Mouse (Mus musculus) neural tube, embryonic 11.5 days (tissue): Measurements from ENCODE around the gene Atg2a. TPM values are rescaled to one million over a fixed set of nuclear protein-coding genes. Genes with fewer than 3 reads are reported as not detected.

Source experiments
- ATAC-seq: fragments of 200-750 bp; cut with Nextera tagmentation; 2 replicates; pipeline ENCODE4 v1.8.0; 2017; ENCODE audit warnings: moderate number of reproducible peaks, mild to moderate bottlenecking, moderate TSS enrichment, moderate library complexity; ENCODE audit not compliant: insufficient read depth, low FRiP score, low TSS enrichment
- DNase-seq: peaks from one replicate; pipeline ENCODE4 v3.0.0-alpha.2; 2015; ENCODE audit warnings: low spot score
- H3K27ac ChIP-seq: fragments of 300-500 bp; sonication (generic); 2 replicates; pipeline ENCODE4 v1.5.1; 2014; ENCODE audit warnings: low read depth, mild to moderate bottlenecking, low read length
- H3K27me3 ChIP-seq: fragments of 300-500 bp; sonication (generic); 2 replicates; pipeline ENCODE4 v1.6.1; 2014; ENCODE audit warnings: mild to moderate bottlenecking, low read length, mixed read lengths; ENCODE audit not compliant: control insufficient read depth, insufficient read depth
- H3K36me3 ChIP-seq: fragments of 300-500 bp; sonication (generic); 2 replicates; pipeline ENCODE4 v1.6.1; 2014; ENCODE audit warnings: mild to moderate bottlenecking, low read length, moderate library complexity, mixed read lengths; ENCODE audit not compliant: control insufficient read depth, insufficient read depth
- H3K4me1 ChIP-seq: fragments of 300-500 bp; sonication (generic); 2 replicates; pipeline ENCODE4 v1.6.1; 2014; ENCODE audit warnings: low read length, mixed read lengths; ENCODE audit not compliant: control insufficient read depth, insufficient read depth
- H3K4me2 ChIP-seq: fragments of 300-500 bp; sonication (generic); 2 replicates; pipeline ENCODE4 v1.6.1; 2014; ENCODE audit warnings: low read depth, mild to moderate bottlenecking, moderate library complexity
- H3K4me3 ChIP-seq: fragments of 300-500 bp; sonication (generic); 2 replicates; pipeline ENCODE4 v1.5.1; 2014; ENCODE audit warnings: low read depth, low read length
- H3K9ac ChIP-seq: fragments of 300-500 bp; sonication (generic); 2 replicates; pipeline ENCODE4 v1.6.1; 2014; ENCODE audit warnings: mild to moderate bottlenecking, low read length
- H3K9me3 ChIP-seq: fragments of 300-500 bp; sonication (generic); 2 replicates; pipeline ENCODE4 v1.6.1; 2016; ENCODE audit warnings: low read length; ENCODE audit not compliant: control insufficient read depth
- WGBS: fragments of 180-500 bp; shearing (Covaris S2); extraction: QIAGEN DNeasy Blood & Tissue Kit; methylation state at CpG from one replicate; pipeline ENCODE4 v1.1.7; 2014; 5-methylcytosine and 5-hydroxymethylcytosine counted together
- polyA plus RNA-seq: library from polyadenylated mRNA; unstranded; fragments of >200 nt; fragmentation: Nextera tagmentation; extraction: Ambion mirVana; gene quantifications from 2 replicates; pipeline ENCODE4 v1.2.1, GENCODE M21; 2014

Atg2a gene
- polyA plus RNA-seq, 1 experiment from 2014 or later: 13.3 TPM

DNA sequence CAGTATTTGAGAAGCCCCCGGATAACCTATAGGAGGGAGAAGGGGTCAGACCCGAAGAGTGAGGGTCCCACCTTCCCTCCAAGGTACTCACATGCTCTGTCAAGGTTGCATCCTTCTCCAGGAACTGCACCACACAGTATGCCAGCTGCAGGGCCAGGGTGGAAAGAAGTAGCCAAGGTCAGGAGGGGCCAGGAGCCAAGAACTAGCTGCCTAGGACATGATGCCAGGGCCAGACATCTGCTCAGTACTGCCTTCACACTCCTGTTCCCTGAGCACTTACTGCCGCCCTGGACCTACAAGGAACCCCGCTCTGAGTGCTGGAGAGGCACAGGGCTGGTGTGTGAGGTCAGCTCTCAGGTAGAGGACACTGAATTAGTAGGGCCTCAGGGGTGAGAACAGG is 11.1 kb upstream of the Atg2a start:
- DNase-seq (no peak), ATAC-seq (no peak)
- Histone ChIP-seq H3K4me1 (peaks cover 8% of the 10 kb centered on the region), H3K36me3 (peaks cover 10% of the 10 kb centered on the region), H3K27me3 (no peaks in the 10 kb centered on the region), H3K27ac (no peak overlapping the region), H3K4me3 (no peak overlapping the region), H3K4me2 (no peak overlapping the region), H3K9ac (no peak overlapping the region), H3K9me3 (no peaks in the 10 kb centered on the region)
- 86% methylated on average over 4 of the region's 4 CpGs for WGBS

- H3K27ac ChIP-seq: no peak overlapping the region
- ATAC-seq: no peak
- no peaks in the 10 kb centered on the region for H3K9me3 ChIP-seq
- no peak overlapping the region for H3K9ac ChIP-seq
- no peak for DNase-seq
- WGBS: 90% methylated on average over 2 of the region's 2 CpGs
- H3K4me1 ChIP-seq: peaks cover 8% of the 10 kb centered on the region
- H3K4me3 ChIP-seq: no peak overlapping the region
- no peaks in the 10 kb centered on the region for H3K27me3 ChIP-seq
- H3K36me3 ChIP-seq: peaks cover 10% of the 10 kb centered on the region
- no peak overlapping the region for H3K4me2 ChIP-seq
Observed at GRCm38 (mm10) chr19:6231036-6231435, 10.4 kb upstream of the Atg2a start.

- ATAC-seq (no peak), DNase-seq (no peak)
- Histone ChIP-seq H3K36me3 (peaks cover 7% of the 10 kb centered on the region), H3K27ac (no peak overlapping the region), H3K4me1 (peaks cover 8% of the 10 kb centered on the region), H3K4me3 (no peak overlapping the region), H3K27me3 (no peaks in the 10 kb centered on the region), H3K4me2 (no peak overlapping the region), H3K9me3 (no peaks in the 10 kb centered on the region), H3K9ac (no peak overlapping the region)
- 94% methylated on average over 16 of the region's 16 CpGs for WGBS
Observed at GRCm38 (mm10) chr19:6233647-6234046, 7.8 kb upstream of the Atg2a start.

DNA sequence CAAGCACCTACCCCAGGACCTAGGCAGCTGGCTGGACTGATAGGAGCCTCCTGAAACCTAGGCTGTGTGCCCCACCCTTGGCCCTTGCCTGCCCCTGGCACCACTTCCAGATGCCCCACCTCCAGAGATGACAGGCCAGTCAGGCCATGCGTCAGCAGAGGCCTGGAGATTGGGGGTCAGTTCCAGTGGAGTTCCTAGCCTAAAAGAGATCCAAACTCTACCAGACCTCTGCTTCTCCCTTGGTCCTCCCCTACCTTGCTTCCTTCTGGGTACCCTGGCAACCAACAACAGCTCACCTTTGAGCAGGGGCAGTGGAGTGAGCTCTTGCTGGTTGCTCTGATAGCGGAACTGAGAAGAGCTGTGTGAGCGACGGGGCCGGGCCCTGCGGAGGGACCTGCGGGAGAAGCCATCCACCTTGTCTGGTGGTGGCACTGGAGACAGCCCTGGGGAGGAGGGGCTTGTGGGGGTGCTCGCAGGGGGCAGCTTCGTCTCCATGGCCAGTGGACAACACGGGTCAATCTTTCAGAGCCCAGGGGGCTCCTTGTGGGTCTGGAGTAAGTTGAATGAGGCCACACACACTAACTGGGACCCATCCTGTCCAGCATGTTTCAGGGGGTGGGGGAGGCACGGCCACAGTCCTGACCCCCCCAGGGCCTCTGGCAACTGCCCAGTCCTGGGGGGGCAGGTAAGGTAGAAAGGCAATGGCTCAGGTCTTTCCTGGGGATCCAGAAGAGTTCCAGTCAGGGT is 7.0 kb upstream of the Atg2a start:
- Histone ChIP-seq H3K27ac (no peak overlapping the region), H3K27me3 (no peaks in the 10 kb centered on the region), H3K36me3 (0 out of 2 replicates have a peak, but pooled peaks cover 4% of the 10 kb centered on the region), H3K9ac (peak overlapping the region; percentile 85; the same call in 1 of the 2 replicates), H3K4me3 (peak overlapping the region; percentile 79), H3K9me3 (no peaks in the 10 kb centered on the region), H3K4me2 (peak overlapping the region; percentile 53), H3K4me1 (peaks cover 8% of the 10 kb centered on the region)
- ATAC-seq (no peak), DNase-seq (no peak)
- WGBS: 72% methylated on average over 11 of the region's 11 CpGs

DNA sequence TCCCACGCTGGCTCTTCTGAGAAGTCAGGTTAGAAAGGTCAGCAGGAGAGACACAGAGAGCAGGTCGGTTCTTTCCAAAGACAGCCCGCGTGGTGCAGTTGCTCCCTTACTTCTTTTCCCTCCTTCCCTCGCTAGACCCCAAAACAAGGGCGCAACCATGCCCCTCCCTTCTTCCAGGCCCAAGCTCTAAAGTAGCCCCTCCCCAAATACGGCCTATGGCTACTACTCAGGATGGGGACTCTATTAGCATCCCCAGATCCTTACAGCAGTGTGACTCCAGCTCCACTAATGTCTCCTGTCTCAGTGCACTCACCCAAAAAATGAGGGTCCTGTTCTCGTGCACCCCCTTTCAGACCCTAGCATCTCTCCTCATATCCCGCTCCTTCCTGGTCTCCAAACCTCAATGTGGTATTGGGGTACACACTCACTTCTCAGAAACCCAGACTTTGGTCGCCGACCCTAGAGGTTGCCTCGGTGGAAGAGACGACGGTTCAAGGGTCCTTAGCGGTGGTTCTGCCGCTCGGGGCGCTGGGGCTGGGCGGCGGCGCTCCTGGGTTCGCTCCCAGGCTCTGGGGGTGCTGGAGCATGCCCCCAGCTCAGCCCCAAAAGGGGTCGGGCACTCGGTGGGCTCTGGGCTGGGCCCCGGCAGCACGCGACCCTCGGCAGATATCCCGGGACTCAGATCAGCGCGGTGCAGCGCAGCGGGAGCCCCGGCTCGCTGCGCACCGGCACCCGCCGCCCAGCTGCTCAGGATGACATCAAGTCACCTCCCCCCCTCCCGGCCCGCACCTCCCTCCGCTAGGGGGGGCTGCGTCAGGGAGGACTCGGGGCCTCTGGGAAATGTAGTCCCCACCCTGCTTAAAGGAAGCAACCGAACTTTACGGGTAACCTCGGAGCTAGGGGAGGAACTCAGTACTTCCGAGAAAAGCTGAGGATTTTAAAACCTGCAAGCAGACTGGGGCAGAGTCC is 6.1 kb upstream of the Atg2a start, which contains the start of gene Ppp2r5b:
Gene Ppp2r5b (minus strand): TSS at position 789 of the 969 bp plus-strand sequence.
- no peaks in the 10 kb centered on the region for H3K9me3 ChIP-seq
- no peaks in the 10 kb centered on the region for H3K27me3 ChIP-seq
- 0 out of 2 replicates have a peak, but pooled peaks cover 2% of the 10 kb centered on the region for H3K36me3 ChIP-seq
- H3K4me3 ChIP-seq: peak within 1 kb of the TSS; percentile 79
- H3K9ac ChIP-seq: peak within 1 kb of the TSS; percentile 85
- H3K4me1 ChIP-seq: peaks cover 8% of the 10 kb centered on the region
- H3K27ac ChIP-seq: 0 out of 2 replicates have a peak within 1 kb of the TSS, but pooled peaks have one; percentile 30
- ATAC-seq (peak; percentile 92), DNase-seq (peak; percentile 95)
- peak within 1 kb of the TSS; percentile 53 for H3K4me2 ChIP-seq
- WGBS: 2% methylated on average over 48 of the region's 48 CpGs

DNA sequence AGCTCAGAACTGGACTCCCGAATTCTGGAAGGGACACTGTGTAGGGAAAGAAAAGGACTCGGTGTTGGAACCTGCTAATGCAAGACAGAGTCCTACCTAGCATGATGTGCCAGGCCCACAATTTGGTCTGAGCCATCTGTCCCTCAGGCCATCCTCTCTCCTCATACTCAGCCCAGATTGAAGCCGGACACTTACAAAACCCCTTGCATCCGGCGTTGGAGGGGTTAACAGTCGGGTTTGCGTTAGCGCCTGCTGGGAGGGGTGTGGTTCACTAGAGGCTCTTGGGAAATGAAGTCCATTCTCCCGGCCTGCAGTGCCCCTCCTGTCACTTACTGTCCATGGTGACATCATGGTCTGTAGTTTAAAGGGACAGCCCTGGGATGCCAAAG is 5.4 kb upstream of the Atg2a start:
- ATAC-seq: peak; percentile 85
- Histone ChIP-seq H3K36me3 (0 out of 2 replicates have a peak, but pooled peaks cover 2% of the 10 kb centered on the region), H3K27ac (0 out of 2 replicates have a peak overlapping the region, but pooled peaks have one; percentile 30), H3K9ac (peak overlapping the region; percentile 85), H3K27me3 (no peaks in the 10 kb centered on the region), H3K4me3 (peak overlapping the region; percentile 79), H3K4me1 (peaks cover 8% of the 10 kb centered on the region), H3K9me3 (no peaks in the 10 kb centered on the region), H3K4me2 (peak overlapping the region; percentile 53)
- 0% methylated on average over 9 of the region's 9 CpGs for WGBS
- peak; percentile 92 for DNase-seq

DNA sequence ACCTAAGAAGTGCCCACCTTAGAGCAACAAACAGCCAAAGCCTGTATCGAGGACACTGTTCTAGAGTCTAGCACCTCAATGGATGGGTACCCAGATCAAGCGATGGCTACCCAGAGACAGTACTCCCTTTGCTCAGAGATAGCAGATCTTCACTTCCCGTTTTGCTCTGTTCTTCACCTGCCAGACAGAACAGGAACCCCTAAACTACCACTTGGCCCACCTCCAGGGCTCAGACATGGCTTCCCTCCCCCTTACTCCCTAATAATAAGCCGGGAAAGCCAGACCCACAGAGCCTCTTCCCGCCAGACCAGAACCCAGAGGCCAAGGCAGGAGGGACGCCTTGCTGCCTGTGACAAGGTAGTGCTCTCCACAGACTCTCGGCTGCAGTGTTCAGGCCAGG is 4.6 kb upstream of the Atg2a start:
- ATAC-seq (no peak), DNase-seq (no peak)
- H3K9me3 ChIP-seq: no peaks in the 10 kb centered on the region
- H3K4me1 ChIP-seq: peaks cover 8% of the 10 kb centered on the region
- H3K36me3 ChIP-seq: 0 out of 2 replicates have a peak, but pooled peaks cover 2% of the 10 kb centered on the region
- no peaks in the 10 kb centered on the region for H3K27me3 ChIP-seq
- no peak overlapping the region for H3K9ac ChIP-seq
- no peak overlapping the region for H3K4me3 ChIP-seq
- H3K27ac ChIP-seq: no peak overlapping the region
- 68% methylated on average over 7 of the region's 7 CpGs for WGBS
- no peak overlapping the region for H3K4me2 ChIP-seq

- no peak for ATAC-seq
- Histone ChIP-seq H3K4me2 (no peak overlapping the region), H3K4me1 (peaks cover 12% of the 10 kb centered on the region), H3K27ac (no peak overlapping the region), H3K9me3 (no peaks in the 10 kb centered on the region), H3K9ac (no peak overlapping the region), H3K27me3 (no peaks in the 10 kb centered on the region), H3K4me3 (no peak overlapping the region), H3K36me3 (0 out of 2 replicates have a peak, but pooled peaks cover 2% of the 10 kb centered on the region)
- DNase-seq: no peak
Observed at GRCm38 (mm10) chr19:6238740-6239139, 2.7 kb upstream of the Atg2a start.
